Mouse (Mus musculus) thymus, adult 18-20 months (tissue): ENCODE results near the gene Mlf2.
"Not testable (repeated sequence)": the region's sequence is repeated elsewhere in the genome, so short reads cannot be mapped to it uniquely, and the experiment has no call there.

Source experiments
- DNase-seq, 2 experiments: peaks; one replicate each; pipeline ENCODE4 v3.0.0; 2022; ENCODE audit warnings: mixed read lengths in 2 of 2

Gene Mlf2

DNA sequence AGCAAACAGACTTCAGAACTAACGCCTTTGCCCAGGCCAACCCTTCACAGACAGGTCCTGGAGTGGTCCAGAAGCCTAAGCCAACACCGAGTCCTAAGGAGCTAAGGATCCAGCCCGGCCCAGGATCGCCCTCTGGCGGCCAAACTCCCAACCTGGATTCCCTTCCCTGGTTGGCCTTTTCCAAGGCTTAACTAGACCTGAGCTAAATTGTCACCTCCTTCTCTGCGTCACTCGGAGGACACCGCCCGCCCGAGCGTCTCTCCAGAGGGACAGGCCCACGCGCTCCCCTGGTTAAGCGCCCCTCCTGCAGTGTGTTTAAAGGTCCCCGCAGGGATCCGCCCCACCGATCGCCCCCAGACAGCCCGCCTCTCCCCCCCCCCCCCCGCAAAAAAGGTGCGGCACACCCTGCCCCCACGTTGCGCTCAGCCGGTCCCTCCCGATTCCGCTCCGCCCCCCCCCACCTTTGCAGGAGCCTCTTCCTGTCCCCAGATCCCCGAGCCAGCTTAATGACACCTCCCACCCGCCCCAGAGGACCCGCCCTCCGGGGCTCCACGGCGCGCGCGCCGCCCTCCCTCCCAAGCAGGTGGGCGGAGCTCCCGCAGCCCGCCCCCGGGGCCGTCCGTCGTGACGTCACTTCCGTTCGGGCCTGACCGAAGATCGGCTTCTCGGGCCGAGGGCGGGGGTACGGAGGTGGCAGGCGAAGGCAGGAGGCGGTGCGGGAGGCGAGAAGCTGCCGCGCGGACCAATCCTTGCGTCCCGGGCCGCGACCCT lies at the start of gene Mlf2:
Gene Mlf2, plus strand, starts transcription at position 633 of the 771 bp plus-strand sequence.
- DNase-seq = peak; percentile 96 to 98

DNA sequence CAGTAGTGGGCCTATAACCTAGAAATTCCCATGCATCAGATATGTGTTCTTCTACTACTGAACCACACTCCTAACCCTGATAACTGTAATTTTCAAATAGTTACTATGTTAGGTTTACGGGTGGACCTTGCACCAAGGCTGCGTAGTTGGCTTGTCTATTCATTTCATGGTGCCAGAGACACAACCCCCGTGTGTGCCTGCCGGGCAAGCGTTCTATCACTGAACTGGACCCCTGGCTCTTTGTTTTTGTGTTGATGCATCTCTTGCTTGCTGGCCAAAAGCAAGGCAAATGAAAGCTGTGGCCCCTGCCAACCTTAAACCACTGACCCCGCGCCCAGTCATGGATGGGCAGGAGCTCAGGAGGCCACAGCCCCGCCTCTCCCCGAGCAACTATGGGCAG lies 49.4 kb upstream of the Mlf2 start:
- DNase-seq = no peak

DNA sequence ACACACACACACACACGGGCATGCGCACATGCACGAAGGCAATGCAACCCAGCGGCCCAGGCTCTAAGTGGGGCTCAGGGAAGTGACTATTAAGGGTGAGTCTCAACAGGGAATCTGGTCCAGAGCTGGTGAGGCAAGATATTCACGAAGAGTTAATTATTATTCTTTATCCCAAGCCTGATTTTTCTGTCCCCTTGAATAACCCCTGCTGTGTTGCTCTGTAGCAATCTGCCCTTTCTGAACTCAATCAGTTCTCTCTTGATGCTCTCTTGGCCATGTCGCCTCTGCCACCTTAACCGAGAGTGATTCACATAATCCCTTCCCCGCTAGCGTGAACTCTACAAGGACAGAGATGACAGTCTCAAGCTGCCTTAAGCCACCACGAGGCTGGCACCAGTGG lies 47.8 kb upstream of the Mlf2 start:
- DNase-seq = no peak

DNA sequence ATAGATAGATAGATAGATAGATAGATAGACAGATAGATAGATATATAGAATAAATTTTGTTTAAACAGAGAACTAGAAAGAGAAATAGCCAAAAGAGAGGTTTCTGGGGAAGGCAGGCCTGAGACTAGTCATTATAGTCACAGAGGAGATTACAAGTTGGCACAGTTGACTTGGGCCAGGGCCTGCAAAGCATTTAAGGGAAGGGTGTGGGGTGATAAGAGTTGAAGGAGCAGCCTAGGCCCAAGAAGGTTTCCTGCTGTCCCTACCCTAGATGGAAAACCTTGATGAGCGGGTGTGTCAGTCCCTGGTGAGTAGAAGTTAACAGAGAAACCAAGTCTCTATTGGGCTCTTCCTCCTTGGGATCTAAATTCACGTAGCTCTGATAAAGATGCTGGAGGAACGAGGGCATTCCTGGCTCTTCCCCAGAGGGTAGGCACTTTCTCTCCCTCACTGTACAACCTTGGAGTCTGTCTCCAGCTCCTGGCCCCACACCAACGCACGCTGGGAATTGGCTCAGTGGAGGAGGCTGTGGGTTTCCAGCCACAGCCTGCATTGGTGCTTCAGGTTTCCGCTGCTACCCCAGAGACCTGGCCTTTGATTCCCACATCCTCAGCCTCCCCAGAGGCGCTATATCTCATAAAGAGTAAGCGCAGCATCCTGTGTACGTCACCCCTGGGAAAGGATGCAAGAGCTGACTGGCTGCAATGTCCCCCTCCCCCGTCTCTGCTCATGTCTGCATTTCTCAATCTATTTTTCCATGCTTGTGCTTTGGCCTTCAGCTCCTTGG lies 46.3 kb upstream of the Mlf2 start:
- DNase-seq = peak; percentile 67 to 83

DNA sequence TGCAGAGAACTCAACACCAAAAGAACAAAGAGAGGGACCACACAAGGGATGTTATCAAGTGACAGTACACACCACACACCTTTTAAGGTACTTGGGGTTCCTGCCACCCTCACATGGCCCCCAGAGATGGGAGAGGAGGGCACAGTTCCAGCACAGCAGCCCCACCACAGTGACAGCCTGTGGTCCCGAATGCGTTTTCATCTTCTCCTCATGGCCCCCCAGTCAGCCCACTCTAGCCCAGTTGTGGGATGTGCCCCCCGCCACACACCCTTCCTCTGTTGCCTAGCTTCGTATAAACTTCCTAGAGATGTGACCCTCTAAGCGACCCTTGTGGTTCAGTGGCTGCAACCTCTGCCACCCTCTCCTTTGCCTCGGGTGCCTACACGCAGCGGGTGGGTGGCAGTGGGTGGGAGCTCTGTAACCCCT lies 45.2 kb upstream of the Mlf2 start:
- DNase-seq = peak; percentile 52 to 67

DNA sequence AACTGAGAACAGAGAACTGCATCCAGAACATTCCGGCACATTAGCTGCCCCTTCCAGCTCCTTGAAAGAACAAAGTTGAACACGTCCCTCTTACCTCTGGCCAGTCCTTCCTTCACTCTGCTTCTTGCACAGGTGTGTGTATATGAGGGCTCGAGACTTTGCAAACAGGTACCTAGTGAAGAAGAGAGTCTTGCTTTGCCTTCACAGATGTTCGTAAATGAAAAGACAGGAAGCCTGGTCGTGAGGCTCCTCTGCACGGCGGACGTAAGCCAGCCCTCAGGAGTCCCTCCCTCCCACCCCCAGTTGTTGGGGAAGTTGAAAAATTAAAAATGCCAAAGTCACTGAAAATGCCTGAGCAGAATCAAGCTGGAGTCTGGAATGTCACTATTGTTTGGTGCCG lies 43.2 kb upstream of the Mlf2 start, which contains the start of gene Cd4:
Gene Cd4, minus strand, starts transcription at position 236 of the 400 bp plus-strand sequence.
- peak in 1 of 2 experiments; percentile 59 for DNase-seq

DNA sequence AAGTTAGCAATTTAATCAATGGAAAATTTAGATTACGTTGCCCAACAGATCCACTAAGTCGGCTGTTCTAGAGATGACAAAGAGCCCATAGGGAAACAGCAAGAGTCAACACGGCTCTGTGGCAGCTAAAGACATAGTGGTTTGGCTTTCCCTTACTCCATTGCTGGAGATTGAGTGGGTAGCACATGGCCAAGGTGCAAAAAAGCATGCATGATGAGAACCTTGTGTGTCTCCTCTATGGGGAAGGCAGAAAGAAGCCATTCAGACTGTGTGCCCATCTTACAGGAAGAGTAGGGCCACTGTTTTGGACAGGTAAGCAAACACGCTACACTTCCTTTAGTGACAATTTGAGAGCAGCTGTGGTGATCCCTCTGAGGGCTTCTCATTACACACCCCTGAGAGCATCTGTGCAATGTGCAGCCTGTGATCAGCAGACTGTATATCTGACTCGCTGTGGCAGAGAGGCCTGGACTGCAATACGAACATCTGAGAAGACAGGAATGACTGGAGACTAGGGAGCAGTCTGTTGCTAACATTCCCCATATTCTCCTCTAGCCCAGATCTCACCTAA lies 42.5 kb upstream of the Mlf2 start:
- no peak for DNase-seq

DNA sequence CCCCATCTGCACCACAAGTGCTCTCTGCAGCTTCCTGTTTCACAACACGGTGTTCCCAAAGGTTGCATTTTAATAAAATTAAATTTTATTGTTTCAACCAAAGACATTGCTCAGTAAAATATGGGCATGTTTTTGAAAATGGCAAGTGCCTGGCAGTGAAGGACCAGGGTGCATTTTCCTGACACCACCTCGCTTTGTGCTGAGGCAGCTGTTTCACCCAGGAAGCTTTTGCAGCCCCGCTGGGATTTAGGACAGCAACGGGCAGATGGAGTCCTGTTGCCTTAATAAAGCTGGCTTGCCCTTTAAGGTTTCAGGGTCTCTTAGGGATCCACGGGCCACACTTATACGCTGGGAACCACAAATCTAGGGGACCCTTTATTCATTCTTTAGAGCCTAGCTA lies 40.2 kb upstream of the Mlf2 start:
- no peak for DNase-seq

DNA sequence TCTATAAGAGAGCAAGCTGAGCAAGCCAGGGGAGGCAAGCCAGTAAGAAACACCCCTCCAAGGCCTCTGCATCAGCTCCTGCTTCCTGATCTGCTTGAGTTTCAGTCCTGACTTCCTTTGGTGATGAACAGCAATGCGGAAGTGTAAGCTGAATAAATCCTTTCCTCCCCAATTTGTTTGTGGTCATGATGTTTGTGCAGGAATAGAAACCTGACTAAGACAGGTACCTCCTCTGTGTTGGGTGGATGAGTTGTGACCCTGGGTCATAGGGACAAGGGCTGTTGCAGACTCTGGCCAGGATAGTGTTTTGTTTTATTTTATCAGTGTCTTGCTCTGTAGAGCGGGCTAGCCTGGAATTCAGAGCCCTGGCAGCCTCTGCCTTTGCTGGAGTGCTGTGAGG lies 37.1 kb upstream of the Mlf2 start:
- not testable (repeated sequence) for DNase-seq

DNA sequence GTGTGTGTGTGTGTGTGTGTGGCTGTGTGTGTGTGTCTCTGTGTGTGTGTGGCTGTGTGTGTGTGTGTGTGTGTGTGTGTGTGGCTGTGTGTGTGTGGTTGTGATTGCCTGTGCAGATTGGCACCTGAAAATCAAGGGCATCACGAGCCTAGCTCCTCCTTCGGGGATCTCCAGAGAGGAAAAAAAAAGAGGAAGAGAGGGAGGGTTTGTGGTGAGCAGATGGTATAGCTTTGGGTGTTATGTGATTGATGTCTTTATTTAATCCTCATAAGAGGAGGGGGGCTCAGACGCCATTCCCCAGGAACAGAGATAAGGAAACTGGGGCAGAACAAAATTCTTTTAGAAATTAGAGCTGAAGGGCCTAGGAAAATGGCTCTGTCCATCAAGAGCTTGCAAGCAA lies 32.8 kb upstream of the Mlf2 start:
- peak in 1 of 2 experiments; percentile 61 for DNase-seq

DNA sequence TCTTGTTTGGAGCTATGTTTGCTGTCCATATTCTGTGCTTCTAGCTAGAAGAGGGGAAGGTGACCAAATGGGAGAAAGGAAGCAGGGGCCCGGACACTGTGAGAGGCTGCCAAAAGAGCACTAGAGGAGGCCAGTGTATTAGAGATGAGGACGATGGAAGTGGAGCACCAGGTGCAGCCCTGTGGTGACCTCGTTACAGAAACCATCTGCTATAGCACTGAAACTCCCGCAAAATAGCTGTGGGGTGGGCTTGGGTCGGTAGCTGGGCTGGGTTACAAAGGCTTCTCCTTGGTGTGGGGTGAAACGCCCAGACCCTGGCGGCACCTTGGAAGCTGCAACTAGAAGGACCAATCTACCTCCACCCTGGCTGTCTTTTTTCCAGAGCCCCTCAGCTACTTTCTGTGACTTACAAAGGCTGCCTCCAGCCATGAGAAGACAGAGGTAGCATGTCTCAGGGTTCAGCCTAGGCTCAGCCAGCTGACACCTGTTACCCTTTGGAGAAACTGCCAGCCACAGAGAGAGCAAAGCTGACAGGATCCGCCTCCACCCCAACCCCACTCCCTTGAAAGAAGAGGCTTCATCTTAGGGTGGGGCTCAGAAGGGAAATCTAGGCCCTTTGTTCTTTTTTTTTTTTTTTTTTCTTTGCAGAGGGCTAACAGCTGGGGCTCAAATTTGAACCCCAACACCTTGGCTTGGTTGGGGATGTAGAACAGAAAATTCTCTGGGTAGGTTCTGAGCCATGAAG lies 31.0 kb upstream of the Mlf2 start:
- peak; percentile 83 to 94 for DNase-seq

DNA sequence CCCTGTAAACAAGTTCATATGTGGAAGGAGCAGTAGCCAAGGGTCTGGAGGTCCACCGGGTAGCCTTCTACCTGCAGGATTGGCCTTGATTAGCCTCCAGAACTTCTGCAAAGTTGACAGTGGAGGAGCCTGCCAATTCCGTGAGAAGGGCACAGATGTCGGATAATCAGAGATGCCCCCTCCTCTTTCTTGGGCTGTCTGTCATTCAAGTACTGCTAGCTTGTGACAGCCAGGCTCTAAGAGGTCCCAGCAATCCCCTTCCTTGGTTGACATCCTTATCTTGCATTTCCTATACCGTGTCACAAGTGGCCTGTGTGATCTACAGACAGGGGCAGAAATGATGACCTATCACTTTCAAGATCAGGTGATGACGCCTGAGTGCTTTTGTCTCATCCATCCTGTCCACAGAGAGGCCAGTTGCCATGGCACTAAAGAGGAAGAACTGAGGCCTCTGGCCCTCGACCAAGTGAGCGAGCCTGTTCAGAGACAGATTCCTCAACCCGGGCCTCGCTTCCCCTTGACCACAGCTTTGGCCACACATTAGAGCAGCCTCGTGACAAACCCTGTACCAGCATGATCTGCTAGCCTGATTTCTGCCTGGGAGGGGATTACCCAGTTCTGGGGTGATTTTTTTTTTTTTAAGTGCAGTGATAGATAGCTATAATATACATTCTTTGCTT lies 30.2 kb upstream of the Mlf2 start:
- DNase-seq = peak in 1 of 2 experiments; percentile 57

DNA sequence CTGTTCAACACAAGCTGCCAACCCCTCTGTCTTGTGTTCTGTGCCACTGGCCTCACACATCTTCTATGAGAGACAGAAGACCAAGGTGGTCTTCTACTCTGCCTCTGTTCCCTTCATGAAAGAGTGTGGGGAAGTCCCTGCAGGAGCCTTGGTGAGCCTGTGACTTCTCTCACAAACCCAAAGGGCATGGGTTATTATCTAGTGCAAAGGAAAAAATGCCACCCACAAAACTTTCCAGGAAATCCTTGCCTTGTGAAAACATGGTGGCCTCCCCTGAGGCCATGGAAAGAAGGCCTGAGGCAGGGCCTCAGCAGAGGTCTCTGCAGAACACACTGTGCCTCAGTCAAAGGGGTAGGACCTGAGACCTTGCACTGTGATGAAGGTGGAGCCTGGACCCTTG lies 29.3 kb upstream of the Mlf2 start:
- no peak for DNase-seq

DNA sequence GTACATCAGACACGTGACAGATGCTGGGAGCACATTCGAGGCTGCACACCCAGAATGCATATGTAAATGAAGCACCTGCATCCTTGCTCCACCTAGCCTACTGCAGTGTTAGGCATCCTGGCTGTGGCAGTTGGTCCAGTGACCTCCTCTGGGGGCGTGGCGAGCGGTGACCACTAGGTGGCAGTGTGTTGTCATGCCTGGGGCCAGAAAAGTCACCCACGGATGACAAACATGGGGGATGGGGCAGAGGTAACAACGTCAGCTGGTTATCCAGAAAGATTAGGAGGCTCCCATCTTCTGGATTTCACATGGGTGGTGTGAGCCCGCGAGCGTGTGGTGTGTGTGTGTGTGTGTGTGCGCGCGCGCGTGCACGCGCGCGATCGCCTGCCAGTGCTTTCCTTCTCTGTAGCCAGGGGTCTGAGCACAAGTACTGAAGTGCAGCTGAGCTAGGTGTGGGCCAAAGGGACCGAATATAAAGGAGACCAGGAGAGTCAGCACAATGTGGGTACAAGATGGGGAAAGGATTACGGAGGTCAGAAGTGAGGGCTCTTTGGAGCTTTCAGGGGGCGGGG lies 27.5 kb upstream of the Mlf2 start:
- DNase-seq = peak; percentile 96 to 97

DNA sequence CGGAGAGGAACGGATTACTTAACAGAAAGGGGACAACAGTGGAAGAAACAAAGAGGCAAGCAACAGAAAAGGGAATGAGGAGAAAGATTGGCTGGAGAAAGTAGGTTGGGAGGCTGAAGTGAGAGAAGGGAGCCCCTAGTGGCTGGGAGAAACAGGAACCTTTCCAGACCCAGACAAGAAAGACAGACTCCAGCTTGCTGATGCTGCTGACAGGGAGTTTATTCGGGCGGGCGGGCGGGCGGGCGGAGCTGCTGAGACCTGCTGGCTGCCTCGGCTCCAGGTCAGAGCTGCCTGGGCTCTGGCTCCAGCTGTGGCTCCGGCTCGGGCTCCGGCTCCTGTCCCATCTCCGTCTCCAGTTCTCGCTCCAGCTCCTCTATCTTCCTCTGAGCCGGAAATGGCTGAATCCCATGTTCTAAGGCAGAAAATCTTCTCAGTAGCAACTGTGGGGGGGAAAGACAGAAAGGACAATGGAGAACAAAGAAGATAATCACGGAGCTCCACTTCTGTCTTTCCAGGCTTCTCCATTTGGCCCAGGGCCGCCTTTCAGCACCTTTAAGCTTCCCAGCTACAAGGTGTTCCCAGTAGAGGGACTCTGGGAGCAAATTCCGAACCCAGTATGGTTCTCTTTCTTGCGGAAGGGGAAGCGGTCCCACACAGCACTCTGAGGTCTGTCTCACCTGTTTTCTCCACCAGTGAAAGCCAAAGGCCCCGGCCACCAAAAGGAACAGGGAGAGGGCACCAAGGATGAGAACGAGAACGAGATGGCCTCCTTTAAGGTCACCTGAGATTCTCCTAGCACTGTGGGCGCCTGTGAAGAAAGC lies 26.8 kb upstream of the Mlf2 start:
- peak in 1 of 2 experiments; percentile 63 for DNase-seq

DNA sequence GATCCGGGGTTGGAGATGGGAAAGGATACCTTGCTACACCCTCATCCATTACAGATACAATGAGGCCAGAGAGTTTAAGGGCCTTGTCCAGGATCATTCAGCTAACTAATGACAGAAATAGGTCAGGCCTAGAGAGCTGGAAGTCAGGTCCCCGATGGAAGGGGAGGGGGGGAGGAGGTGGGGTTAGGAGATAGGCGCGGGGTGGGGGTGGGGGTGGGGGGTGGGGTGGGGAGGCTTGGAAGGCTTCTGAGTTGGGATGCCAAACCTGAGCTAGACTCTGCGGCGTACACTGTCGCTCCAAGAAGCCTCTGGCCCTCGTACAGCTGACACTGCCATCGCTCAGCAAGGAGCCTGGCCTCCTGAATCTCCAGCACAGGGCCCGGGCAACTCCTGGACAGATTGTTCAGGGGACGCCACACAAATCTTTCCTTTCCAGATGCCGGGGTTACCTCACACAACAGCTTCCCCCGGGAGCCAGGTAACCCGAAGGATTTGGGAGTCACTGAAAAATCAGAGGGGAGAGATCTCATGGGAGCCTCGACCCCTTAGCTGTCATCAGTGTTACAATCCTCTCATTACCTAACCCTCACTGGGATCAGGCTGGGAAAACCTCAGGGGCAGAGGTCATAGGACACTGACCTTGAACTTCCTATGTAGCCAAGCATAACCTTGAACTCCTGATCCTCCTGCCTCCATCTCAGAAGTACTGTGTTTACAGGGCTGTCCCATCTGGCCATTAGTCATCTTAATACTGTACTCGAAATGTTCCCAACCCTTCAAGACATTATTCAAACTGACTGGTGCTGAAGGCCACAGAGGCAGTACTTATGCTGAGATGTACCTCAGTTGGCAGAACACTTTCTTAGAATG lies 26.0 kb upstream of the Mlf2 start:
- DNase-seq = no peak

DNA sequence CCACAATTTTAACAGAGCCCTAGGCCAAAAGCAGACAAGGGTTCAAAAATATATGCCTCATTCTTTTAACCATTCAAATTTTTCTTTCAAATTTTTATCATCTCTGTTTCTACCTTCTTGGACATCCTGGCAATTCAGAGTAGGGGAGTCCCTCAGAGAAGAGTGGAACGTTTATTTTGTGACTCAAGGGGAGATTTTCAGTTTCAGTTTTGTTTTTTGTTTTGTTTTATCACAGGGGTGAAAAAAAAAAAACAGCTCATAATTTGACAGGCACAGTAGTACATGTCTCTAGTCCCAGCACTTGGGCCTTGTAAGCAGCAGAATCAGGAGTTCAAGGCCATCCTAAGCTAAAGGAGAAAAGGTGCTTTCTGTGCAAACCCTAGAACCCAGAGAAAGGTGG lies 23.4 kb upstream of the Mlf2 start:
- no peak for DNase-seq

DNA sequence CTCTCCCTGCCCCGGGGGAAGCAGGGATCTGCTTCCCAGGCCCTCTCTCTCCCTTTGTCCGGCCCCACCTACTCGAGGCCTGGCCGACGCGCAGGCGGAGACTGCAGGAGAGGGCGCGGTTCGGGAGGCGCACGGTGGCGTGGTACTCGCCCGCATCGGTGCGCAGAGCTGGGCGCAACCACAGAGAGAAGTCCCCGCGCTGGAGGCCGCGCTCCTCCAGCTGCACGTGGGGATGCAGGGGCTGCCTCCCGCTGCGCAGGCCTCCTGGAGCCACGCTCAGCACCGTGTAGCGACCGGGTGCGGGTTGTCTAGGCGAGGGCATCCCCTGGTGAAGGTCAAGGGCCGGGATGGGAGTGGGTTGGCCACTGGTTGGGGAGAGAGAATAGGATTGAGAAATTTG lies 21.2 kb upstream of the Mlf2 start:
- DNase-seq = no peak

DNA sequence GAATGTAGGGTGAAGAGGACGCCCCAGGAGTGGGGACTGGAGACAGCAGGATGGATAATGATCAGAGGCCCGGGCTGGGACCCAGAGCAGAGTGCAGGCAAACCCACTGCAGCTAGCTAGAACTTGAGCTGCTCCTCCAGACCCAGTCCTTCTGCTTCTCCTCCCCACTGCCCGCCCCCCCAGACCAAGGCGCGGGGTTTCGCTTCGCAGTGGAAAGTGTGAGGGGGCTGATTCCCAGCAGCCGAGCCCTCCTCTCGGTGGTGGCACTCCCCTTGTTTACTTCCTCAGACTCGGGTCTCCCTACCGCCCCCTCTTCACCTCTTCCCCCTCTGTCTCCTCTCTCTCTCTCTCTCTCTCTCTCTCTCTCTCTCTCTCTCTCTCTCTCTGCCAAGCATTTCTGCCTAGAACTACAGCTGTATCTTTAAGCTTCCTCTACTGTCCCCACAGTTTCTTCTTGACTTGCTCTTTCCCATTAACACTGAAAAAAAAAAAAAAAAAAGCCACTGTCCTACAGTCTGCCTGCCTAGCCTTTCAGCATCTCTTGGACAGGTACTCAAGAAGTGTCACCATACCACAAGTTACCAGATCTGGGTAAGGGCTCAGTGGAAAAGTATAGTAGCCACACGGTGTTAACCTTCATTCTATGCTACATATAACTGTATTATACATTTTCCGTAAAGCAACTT lies 19.5 kb upstream of the Mlf2 start, which contains the start of gene Lag3:
Gene Lag3, minus strand, starts transcription at position 173 of the 686 bp plus-strand sequence.
- DNase-seq = peak; percentile 52 to 66
